Mouse (Mus musculus): ENCODE results near the gene Bcorl1.
"Not testable (repeated sequence)": the region's sequence is repeated elsewhere in the genome, so short reads cannot be mapped to it uniquely, and the experiment has no call there.

The Bcorl1 gene

GRCm38 (mm10) chrX:48399994-48400393, 58.8 kb downstream of the Bcorl1 start:
- DNase-seq: no peak

GRCm38 (mm10) chrX:48405141-48405540, 64.0 kb downstream of the Bcorl1 start:
- DNase-seq: no peak

- DNase-seq: peak; percentile 81
These were observed 68.6 kb downstream of the Bcorl1 start for GRCm38 (mm10) chrX:48409611-48410387.

GRCm38 (mm10) chrX:48410388-48410776, 69.2 kb downstream of the Bcorl1 start:
- DNase-seq: peak; percentile 29

GRCm38 (mm10) chrX:48412629-48413028, 71.5 kb downstream of the Bcorl1 start:
- DNase-seq: no peak

- no peak for DNase-seq
These were observed 73.1 kb downstream of the Bcorl1 start for GRCm38 (mm10) chrX:48414291-48414690.

- DNase-seq: no peak
These were observed 77.3 kb downstream of the Bcorl1 start for GRCm38 (mm10) chrX:48418417-48418816.

GRCm38 (mm10) chrX:48422986-48423385, 81.8 kb downstream of the Bcorl1 start:
- DNase-seq: no peak

GRCm38 (mm10) chrX:48423671-48424070, 82.5 kb downstream of the Bcorl1 start:
- no peak for DNase-seq

- DNase-seq: no peak
These were observed 83.4 kb downstream of the Bcorl1 start for GRCm38 (mm10) chrX:48424583-48424982.

- no peak for DNase-seq
These were observed 84.1 kb downstream of the Bcorl1 start for GRCm38 (mm10) chrX:48425280-48425679.

GRCm38 (mm10) chrX:48428241-48428640, 87.1 kb downstream of the Bcorl1 start:
- no peak for DNase-seq

- DNase-seq: no peak
These were observed 87.5 kb downstream of the Bcorl1 start for GRCm38 (mm10) chrX:48428642-48429041.

GRCm38 (mm10) chrX:48429100-48429499, 87.9 kb downstream of the Bcorl1 start:
- no peak for DNase-seq

GRCm38 (mm10) chrX:48429538-48429937, 88.4 kb downstream of the Bcorl1 start:
- DNase-seq: no peak

- no peak for DNase-seq
These were observed 91.7 kb downstream of the Bcorl1 start for GRCm38 (mm10) chrX:48432599-48433526.

- no peak for DNase-seq
These were observed 92.4 kb downstream of the Bcorl1 start for GRCm38 (mm10) chrX:48433527-48433899.

GRCm38 (mm10) chrX:48434251-48434650, 93.1 kb downstream of the Bcorl1 start:
- DNase-seq: no peak

- no peak for DNase-seq
These were observed 94.3 kb downstream of the Bcorl1 start for GRCm38 (mm10) chrX:48435477-48435900.

- not testable (repeated sequence) for DNase-seq
These were observed 94.9 kb downstream of the Bcorl1 start for GRCm38 (mm10) chrX:48436082-48436481.

- no peak for DNase-seq
These were observed 97.9 kb downstream of the Bcorl1 start for GRCm38 (mm10) chrX:48439036-48439435.

GRCm38 (mm10) chrX:48441548-48441947, 100.4 kb downstream of the Bcorl1 start:
- no peak for DNase-seq

- no peak for DNase-seq
These were observed 100.8 kb downstream of the Bcorl1 start for GRCm38 (mm10) chrX:48441954-48442353.

GRCm38 (mm10) chrX:48444677-48445076, 103.5 kb downstream of the Bcorl1 start:
- DNase-seq: no peak

Measured in cerebellum, adult 11-12 months (tissue).